Mouse (Mus musculus) lung, postnatal 25 days (tissue): ENCODE data around the gene Cacna1e.

ENCODE experiments used
- DNase-seq: peaks from one replicate; pipeline ENCODE4 v3.0.0; 2022; ENCODE audit warnings: low spot score

Cacna1e gene

DNA sequence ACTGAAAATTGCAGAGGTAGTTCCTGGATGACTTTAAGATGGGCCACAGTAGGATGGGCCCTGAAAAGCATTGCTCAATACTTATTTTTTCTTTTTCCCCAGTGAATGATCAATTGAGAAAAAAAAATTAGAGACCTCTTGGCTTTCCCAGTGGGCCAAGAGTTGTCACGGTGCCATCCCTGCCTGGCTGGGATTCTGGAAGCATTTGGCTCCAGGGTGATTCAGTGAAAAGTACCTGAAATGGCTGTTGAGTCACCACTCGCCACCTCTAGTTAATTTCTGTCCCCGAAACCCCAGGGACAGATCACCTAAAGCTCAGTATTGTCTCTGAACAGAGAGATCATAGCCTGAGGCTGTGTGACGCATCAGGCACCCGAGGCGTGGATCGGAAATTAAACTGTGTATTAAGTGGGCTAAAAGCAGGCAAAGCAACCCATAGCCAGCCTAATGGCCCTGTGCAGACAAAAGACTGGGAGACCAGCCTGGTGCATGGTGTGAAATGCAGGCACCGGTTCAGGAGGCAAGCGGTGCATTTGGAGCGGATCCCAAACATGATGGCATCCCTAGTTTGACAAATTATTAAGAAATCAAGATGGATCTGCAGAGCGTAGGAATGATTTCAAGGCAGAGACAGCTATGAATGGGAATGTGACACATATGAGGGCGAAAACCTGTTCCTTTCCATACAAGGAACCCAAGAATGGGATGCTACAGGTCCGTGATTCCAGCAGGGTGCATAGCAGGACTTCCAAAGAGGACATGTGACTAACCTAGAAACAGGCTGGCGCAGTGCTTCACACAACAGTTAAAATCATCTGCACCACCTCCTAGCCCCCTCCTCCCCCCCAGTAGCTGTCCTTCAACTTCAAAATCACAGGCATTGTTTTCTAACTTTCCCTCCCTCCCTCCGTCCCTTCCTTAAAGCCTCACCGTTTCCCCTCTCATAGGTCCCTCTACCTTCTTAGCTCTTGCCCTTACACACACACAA is 261.3 kb downstream of the Cacna1e start:
- DNase-seq = no peak

DNA sequence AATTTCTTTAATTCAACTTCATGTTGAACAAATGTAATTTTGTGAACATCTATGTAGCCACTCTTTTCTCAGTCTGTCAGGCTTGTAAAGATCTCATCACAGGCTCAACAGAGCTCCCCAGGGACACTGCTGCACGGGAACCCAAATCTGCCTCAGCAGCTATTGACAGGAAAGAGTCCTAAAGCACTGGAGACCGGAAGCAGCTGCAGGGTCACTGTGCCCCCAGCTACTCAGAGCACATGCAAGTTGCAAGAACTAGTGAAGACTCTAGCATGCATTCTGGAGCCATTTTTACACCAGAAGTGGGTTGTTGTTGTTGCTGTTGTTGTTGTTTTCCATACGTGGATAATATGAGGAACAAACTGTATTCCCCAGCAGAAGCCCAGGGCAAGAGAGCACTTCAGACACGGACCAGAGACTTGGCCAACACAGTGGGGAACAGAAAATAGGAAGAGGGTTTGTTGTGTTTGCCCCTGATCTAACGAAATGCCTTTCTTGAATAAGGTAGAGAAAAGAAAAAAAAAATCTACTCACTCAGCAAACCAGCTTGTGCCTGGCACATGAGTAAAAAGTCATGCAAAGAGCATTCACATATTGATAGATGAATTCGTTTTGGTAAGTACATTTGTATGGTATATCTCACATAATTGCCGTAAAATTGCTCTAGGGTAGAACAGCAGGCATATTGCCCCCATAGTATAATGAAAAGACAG is 266.4 kb downstream of the Cacna1e start:
- no peak for DNase-seq

DNA sequence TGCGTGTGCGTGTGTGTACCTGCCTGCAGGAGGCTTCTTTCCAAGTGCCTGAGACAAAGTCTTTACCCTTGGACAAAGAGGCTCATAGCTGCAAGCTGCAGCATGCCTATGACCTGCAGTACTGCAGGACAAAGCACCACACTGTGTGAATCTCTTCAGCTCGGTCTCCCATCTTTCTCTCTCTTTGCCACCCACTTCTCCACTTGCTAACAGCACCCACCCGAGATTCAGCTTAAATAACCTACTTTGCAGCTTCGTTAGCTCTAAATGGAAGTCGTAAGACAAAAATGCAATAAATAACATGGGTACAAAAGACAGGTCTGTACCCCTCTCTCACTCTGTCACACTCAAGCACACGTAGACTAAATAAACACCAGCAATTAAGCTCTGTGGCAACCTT is 268.5 kb downstream of the Cacna1e start:
- no peak for DNase-seq

DNA sequence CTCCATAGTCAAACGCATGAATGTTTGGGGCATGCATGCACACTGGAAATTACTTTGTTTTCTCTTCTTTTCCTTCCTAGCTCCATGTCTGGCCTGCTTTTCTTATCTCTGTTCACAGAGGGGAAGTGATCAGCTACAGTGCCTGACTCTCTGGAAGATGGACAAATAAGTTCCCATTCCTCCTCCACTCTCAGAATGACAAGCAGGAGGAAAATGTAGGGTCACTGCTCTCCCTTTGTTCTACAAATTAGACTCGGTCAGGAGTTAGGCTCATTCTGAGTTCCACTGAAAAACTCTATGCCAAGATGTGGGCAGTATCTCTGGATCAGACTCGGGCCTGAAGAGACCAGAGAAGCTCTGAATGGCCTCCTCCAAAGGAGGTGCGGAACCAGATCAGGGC is 275.8 kb downstream of the Cacna1e start:
- DNase-seq = no peak

DNA sequence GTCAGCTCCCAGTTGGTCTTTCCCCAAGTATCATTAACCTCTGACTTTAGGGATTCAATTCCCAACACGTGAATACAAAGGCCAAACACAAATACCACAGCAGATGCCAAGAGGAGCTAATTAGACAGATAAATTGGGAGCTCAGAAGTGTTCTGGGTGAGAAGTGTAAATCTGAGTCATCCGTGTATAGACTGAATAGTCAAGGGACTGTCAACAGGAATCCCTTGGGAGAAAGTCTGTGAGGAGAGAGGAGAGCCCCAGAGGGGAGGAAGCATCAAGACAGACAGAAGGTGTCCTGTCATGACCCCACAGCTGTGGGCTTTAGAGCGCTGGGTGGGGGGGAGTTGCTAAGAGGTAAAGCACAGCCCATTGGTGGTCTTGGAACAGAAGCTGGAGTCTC is 276.9 kb downstream of the Cacna1e start:
- no peak for DNase-seq

DNA sequence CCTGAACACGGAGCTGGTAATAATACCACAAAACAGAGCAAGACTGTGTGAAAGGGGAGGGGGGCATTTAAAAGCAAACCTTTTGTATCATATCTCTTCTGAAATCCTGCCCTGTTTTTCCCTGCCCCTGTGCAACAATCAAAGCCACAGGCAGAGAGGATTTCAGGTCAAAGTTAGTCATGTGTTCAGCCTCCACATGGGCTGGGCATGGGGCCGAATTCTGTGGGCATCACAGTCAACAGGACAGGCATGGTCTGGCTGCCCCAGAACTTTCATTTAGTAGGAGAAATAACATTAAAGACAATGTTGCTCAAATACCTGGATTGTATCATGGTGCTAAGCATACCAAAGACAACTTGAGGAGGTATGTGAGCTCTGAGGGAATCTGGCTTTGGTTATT is 278.7 kb downstream of the Cacna1e start:
- no peak for DNase-seq

DNA sequence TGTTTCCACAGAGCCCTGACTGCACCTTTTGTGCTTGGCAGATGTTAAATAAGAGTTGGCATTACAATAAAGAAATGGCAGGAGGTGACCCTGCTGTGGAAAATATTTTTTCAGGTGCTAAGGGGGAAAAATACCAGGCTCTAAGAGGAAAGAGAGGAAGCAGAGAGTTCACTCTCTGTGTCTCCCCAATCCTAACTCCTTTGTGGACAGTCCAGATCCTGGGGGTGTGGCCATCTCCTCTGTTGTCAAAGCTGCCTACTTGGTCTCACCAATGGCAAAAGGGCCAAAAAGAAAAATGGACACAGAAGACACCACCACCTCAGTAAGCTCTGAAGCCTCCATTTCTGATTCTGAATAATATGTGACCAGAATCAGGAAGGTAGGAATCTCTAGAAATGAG is 280.5 kb downstream of the Cacna1e start:
- no peak for DNase-seq

DNA sequence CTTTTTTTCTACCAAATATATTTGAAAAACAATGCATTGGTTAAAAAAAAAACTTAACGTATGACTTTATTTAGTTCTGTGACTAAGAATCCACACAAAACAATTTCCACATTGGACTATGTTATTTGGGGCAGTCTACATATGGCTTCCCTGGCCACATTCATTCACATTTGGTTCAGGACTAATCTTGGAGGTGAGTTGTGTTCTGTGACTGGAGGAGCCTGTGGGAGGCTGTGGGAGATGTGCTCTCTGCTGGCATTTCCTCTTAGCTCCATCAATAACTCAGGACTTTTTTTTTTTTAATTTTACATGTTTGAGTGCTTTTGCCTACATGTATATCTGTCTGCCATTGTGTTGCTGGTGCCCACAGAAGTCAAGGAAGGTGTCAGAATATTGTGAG is 281.8 kb downstream of the Cacna1e start:
- DNase-seq = no peak

DNA sequence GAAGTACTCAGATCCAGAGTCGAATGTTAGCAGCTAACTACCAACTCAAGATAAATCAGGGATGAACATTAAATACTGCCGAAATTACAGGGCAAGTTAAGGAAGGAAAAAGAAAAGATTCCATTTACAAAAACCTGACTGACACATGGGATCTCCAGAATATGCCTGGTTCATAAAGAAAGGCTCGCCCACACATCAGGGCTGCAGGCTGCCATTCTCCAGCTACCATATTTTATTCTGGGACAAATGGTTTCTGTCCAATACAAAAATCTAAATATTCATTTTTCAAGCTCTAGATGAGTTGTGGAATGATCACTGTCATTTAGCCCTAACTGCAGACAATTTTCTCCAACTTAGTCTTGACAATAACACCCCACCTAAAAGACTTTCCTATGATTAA is 301.8 kb downstream of the Cacna1e start:
- no peak for DNase-seq

DNA sequence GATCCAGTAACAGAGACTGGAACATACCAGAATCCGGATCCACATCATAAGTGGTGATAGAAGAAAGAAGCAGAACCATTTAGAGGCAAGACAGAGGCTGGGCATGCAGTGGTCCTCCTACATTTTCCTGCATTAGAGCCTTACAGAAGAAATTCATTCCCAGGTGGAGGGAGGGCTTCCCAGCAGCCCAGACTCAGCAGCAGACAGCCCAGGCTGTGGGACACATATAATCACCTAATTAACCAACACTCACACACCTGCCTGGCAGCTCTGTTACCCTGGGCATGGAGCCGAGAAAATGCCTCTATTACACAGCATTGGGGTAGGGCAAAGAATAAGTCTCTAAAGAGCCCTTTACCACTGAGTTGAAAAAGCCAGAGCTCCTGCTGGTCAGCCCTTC is 304.4 kb downstream of the Cacna1e start:
- DNase-seq = no peak

DNA sequence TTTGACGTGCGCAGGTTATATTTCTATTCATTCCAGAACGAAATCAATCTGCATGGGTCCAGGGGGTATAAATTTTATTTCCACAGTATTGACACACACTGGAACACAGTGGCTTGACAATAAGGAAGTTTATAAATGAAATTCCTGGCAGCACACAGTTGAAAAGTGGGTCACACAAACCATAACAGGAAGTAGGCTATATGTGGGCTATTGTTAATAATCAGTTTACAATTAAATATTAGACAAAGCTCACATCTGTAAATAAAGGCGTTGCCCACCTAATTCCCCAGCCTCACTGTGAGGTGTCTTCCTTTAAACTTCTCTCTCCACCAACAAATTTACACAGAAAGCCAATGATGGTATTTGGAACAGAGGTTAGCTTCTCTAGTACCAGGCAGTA is 305.6 kb downstream of the Cacna1e start:
- no peak for DNase-seq

DNA sequence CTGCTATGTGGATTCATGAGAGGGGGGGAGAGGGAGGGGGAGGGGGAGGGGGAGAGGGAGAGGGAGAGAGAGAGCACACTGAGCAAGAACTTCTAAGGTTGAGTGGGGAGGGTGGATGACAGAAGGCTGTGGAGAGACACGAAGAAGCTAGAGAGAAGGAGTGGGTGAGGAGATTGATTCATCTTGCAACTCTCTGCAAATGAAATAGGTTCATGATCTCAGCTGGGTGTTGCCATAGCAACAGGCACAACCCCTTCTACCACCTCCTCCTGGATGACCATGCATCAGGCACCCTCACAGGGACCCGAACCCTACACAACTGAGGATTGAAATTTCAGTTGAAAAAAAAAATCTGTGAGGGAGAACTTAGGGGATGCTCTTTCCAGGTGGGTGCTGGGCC is 307.9 kb downstream of the Cacna1e start:
- DNase-seq = no peak

DNA sequence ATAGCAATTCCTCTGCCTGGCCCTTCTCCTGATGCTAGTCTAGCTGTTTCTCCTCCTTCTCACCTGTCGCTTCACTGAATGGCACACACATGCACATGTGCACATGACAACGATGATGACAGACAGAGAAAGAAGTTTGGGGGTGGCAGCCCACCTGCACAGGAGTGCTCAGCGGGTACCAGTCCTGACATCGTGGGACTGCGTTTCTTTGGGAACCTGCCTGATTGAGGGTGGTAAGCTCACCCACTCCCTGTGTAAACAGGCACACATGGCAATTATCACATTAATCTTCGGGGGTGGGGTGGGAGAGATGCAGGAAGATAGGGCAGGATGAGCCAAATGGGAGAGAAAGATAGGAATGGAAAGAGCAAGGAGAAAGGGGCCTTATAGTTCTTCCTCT is 318.3 kb downstream of the Cacna1e start:
- DNase-seq = no peak

DNA sequence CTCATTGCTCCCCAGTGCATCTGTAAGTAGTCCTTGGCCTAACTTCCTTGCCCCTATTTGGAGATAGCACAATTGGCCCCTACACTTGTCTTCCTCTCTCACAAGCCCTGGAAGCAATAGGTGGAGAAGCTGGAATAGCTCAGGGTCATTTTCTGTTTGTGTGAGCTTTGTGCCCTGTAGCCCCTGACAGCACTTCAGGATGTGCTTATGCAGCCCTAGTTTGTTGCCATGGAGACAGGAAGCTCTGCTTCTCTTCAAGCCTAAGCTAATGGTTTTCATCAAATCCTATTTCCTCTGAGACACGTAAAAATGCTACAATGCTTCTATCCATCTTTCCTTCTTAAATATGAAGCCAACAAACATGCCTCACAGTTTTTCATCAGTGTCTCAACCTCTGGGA is 328.5 kb downstream of the Cacna1e start:
- DNase-seq = no peak

DNA sequence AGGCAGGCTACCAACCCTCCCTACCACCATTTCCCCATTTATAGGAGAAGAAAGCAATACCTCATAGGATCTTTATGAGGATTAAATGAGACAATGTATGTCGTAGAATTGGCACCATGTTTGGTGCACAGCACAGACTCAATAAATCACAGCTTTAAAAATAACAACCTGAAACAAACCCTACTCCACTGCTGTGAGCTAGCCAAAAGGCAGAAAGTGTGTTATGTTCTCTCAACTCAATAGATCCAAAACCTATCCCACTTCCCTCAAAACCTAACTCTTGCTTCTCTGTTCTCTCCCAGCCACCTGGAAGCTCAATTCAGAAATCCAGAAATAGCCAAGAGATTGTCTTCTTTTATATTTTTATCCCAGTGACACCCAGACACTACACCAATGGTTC is 331.2 kb downstream of the Cacna1e start:
- no peak for DNase-seq

DNA sequence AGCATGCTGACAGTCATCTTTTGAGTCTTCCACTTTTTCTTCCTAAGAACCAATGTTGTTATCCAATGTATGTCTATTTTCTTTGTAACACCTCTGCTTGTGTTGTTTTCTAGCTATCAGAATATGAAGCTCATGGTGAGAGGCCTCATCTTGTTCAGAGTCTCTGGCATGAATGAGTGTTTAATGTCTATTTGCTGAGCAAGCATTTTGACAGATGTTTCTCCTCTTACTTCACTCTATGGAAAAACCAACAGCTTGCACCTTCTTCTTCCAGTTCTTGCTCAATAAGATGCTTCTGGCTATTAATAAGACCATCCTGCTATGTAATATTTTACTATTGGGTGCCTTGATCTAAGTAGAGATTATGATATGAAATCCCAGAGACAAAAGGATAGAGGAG is 346.9 kb downstream of the Cacna1e start:
- no peak for DNase-seq

DNA sequence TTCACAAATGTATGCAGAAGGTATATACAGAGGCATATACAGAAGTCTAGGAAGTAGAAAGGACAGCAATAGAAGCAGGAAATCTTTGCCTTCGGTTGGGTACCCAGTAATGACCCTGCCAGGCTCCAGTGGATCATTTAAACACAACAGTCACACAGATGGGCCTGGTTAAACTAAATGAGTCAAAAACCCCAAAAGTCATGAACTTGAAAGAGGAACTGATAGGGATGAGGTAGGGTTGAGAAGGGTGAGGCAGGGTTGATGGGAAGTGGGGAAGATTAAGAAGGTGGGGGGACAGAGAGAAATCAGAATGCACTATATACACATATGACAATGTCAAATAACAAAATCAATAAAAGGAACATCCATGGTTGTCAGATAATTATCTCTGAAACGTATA is 347.5 kb downstream of the Cacna1e start:
- no peak for DNase-seq

DNA sequence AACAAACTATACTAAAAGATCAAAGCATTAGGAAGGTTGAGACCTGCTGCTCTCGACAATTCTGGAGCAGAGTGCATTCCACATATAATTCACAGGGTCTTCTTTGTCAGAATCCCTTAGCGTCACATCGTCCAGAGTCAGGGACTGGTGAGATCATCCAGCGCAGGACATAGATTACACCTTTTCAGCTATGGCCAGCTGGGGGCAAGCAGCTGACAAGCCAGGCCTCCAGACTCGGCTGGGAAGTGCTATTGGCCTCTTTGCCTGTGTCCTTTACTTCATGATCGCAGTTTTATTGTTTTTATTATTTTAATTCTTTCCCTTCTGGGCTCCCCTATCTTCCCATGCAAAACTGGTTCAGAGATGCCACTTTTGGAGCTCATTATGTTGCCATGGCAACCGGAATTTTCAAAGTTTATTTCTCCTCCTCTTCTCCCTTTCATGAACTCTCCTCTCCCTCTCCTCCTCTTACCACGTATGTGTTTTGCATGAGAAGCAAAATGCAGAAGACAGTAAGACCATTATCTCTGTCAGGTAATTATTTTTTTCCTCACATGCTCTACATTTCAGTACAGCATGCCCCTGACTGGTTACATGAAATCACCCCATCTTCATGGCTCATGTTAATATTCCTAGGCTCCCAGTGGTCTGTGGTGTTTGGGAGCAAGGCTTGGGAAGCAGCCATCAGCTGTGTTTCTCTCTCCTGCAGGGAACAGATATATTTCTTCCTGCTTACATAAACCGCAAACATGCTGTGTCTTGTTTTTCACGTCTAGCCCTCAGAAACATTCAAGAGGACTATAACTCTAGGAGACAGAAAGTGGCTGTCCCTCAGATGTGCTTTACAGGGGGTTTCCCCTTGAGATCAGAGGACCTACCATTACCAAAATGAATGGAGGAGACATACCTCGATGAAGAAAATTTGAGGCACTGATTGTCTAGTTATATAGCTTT is 351.0 kb downstream of the Cacna1e start:
- no peak for DNase-seq

DNA sequence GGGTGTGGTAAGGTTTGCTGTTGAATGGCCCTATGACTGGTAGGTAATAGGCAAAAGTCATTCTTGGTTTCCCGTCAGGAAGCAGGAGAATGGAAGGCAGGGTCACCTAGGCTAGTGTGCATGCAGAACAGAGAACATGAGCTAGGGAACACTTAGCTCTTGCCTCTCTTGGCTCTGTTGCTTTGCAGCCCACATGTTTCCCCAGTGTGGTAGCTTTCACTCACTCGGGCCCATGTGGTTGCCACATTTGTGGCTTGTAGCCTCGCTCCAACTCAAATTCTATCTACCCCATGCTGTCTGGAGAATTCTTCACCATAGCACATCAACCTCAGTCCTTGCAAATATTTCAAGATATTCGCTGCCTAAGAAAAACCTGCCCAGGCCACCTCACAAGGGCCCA is 354.6 kb downstream of the Cacna1e start:
- no peak for DNase-seq

DNA sequence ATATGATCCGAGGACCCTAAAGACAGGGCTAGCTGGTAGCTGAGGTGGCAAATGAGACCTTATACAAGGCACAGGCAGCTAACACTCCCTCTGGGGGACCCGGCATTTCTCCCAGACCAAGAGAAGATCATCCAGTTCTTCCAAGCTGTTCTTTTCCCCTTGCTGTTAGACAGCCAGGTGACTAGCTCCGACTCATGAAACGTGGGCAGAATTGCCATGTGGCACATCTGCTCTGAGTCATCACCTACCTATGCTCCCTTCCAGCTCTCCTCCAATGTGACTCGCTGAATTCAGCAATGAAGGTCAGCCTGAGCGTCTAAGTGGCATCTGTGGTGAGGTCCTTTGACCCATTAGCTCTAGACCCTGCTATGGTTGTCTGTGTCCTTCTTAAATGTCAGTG is 355.5 kb downstream of the Cacna1e start:
- DNase-seq = no peak

DNA sequence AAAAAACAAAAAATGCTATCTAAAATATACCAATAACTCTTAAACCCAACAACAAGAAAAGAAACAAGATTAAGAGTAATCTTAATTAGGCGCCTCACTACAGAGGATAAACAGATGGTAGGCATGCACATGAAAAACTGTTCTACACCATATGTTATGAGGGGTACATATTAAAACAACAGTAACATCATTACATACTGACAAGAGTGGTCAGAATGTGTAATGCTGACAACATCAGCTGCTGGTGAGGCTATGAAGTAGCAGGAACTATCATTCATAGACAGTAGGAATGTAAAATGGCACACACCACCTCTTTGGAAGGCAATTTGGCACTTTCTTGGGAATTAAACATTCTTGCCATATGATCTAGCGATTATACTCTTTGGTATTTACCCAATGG is 363.6 kb downstream of the Cacna1e start:
- no peak for DNase-seq

DNA sequence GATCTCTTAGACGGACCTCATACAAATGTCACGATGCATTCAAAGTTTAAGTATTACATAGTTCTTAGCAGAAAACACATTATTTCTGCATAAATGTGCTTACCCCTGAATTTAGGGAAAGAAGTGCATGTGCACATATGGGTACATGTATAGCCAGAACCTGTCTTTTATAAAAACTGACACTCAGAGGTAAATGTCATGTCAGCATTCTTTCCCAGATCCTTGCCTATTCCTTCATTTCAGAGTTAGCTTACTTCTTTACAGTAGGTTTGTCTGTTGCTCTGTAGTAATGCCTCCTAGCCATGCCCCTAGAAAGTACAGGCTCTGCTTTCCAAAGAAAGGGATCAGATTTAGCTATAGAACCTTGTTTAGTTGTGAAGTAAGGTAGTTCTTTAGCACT is 369.0 kb downstream of the Cacna1e start:
- DNase-seq = no peak
